Mouse (Mus musculus): ENCODE measurements around the gene Cacna1e.

DNA sequence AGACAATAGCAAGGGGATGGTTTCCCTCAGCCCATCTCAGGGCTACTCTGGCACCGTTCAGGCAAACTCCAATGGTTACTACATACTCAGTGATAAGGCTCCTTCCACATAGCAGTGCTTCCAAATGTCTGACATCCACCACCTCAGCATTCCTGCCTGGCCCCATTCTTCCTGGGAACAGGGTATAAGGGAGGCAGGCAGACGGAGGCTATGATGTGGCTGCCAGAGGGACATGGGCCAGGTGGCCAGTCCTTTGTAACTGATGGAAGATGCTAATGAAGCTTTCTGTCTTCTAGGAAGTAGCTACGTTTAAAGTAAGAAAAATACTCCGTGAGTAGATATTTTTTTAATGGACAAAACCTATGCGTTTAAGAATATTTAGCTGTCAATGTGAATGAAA lies 3.7 kb upstream of the Cacna1e start:
- TF ChIP-seq CTCF (conservative IDR thresholded peaks at IDR 0.05; ENCODE audit: low read length) (no peak), NANOG (IDR thresholded peaks at IDR 0.05; ENCODE audit: borderline replicate concordance, low read length) (no peak)
